Mouse (Mus musculus) neural tube, embryonic 12.5 days (tissue): ENCODE results near the gene Dcakd. TPM values are rescaled to one million over a fixed set of nuclear protein-coding genes. Genes with fewer than 3 reads are reported as not detected.

Source experiments
- ATAC-seq: fragments of 200-750 bp; cut with Nextera tagmentation; 2 replicates; pipeline ENCODE4 v1.8.0; 2017; ENCODE audit warnings: low read depth, mild to moderate bottlenecking, moderate TSS enrichment, moderate library complexity; ENCODE audit not compliant: low FRiP score
- H3K27ac ChIP-seq: fragments of 300-500 bp; sonication (generic); 2 replicates; pipeline ENCODE4 v1.5.1; 2016
- H3K27me3 ChIP-seq: fragments of 300-500 bp; sonication (generic); replicated peaks from 2 replicates; pipeline ENCODE4 v1.6.1; 2016; ENCODE audit warnings: mild to moderate bottlenecking
- H3K36me3 ChIP-seq: fragments of 300-500 bp; sonication (generic); 2 replicates; pipeline ENCODE4 v1.6.1; 2016; ENCODE audit warnings: mild to moderate bottlenecking
- H3K4me1 ChIP-seq: fragments of 300-500 bp; sonication (generic); 2 replicates; pipeline ENCODE4 v1.6.1; 2016
- H3K4me2 ChIP-seq: fragments of 300-500 bp; sonication (generic); replicated peaks from 2 replicates; pipeline ENCODE4 v1.6.1; 2016; ENCODE audit warnings: mild to moderate bottlenecking
- H3K4me3 ChIP-seq: fragments of 300-500 bp; sonication (generic); 2 replicates; pipeline ENCODE4 v1.5.1; 2016
- H3K9ac ChIP-seq: fragments of 300-500 bp; sonication (generic); 2 replicates; pipeline ENCODE4 v1.6.1; 2016; ENCODE audit warnings: mild to moderate bottlenecking
- H3K9me3 ChIP-seq: fragments of 300-500 bp; sonication (generic); 2 replicates; pipeline ENCODE4 v1.6.1; 2016; ENCODE audit warnings: mild to moderate bottlenecking
- WGBS: fragments of 180-500 bp; shearing (Covaris S2); methylation state at CpG from one replicate; pipeline ENCODE4 v1.1.7; 2016; 5-methylcytosine and 5-hydroxymethylcytosine counted together
- polyA plus RNA-seq: library from polyadenylated mRNA; unstranded; fragments of >200 nt; fragmentation: Nextera tagmentation; extraction: Ambion mirVana; gene quantifications from 2 replicates; pipeline ENCODE4 v1.2.1, GENCODE M21; 2016

Gene Dcakd
- polyA plus RNA-seq, 1 experiment from 2014 or later = 170 TPM

- 2% methylated on average over 16 of the region's 16 CpGs for WGBS
Measured at GRCm38 (mm10) chr11:102963246-102963854, 64.8 kb downstream of the Dcakd start.

GRCm38 (mm10) chr11:102962861-102963245, 65.3 kb downstream of the Dcakd start:
- 24% methylated on average over 7 of the region's 7 CpGs for WGBS
- H3K36me3 ChIP-seq = no peaks in the 10 kb centered on the region
- no peak overlapping the region for H3K27ac ChIP-seq
- H3K4me3 ChIP-seq = no peak overlapping the region
- no peaks in the 10 kb centered on the region for H3K9me3 ChIP-seq
- ATAC-seq = no peak
- H3K4me2 ChIP-seq = peak overlapping the region; percentile 57
- 0 out of 2 replicates have a peak overlapping the region, but pooled peaks have one; percentile 40 for H3K9ac ChIP-seq
- peaks cover 21% of the 10 kb centered on the region for H3K4me1 ChIP-seq
- peaks cover 9% of the 10 kb centered on the region; the same call in 1 of the 2 replicates for H3K27me3 ChIP-seq

More at GRCm38 (mm10) chr11:102963246-102963854, 64.8 kb downstream of the Dcakd start:
- Histone ChIP-seq H3K9ac (0 out of 2 replicates have a peak overlapping the region, but pooled peaks have one; percentile 40), H3K4me3 (peak overlapping the region; percentile 16; the same call in 1 of the 2 replicates), H3K4me1 (peaks cover 21% of the 10 kb centered on the region), H3K36me3 (no peaks in the 10 kb centered on the region), H3K27me3 (peaks cover 13% of the 10 kb centered on the region; the same call in 1 of the 2 replicates), H3K4me2 (peak overlapping the region; percentile 57), H3K9me3 (no peaks in the 10 kb centered on the region), H3K27ac (peak overlapping the region; percentile 74)
- ATAC-seq = peak; percentile 76

GRCm38 (mm10) chr11:102961082-102961481, 67.1 kb downstream of the Dcakd start:
- H3K27me3 ChIP-seq = 0 out of 2 replicates have a peak, but pooled peaks cover 4% of the 10 kb centered on the region
- H3K4me1 ChIP-seq = peaks cover 32% of the 10 kb centered on the region
- ATAC-seq = no peak
- no peak overlapping the region for H3K27ac ChIP-seq
- 96% methylated on average over 4 of the region's 4 CpGs for WGBS
- no peak overlapping the region for H3K4me3 ChIP-seq
- no peak overlapping the region for H3K9ac ChIP-seq
- no peaks in the 10 kb centered on the region for H3K9me3 ChIP-seq
- no peaks in the 10 kb centered on the region for H3K36me3 ChIP-seq
- no peak overlapping the region for H3K4me2 ChIP-seq

- no peaks in the 10 kb centered on the region for H3K36me3 ChIP-seq
- no peak overlapping the region for H3K27ac ChIP-seq
- ATAC-seq = no peak
- no peak overlapping the region for H3K4me3 ChIP-seq
- no peak overlapping the region for H3K4me2 ChIP-seq
- H3K9me3 ChIP-seq = no peaks in the 10 kb centered on the region
- peaks cover 4% of the 10 kb centered on the region; the same call in 1 of the 2 replicates for H3K27me3 ChIP-seq
- H3K9ac ChIP-seq = no peak overlapping the region
- peaks cover 24% of the 10 kb centered on the region for H3K4me1 ChIP-seq
- 88% methylated on average over 1 of the region's 1 CpGs for WGBS
Measured at GRCm38 (mm10) chr11:102958870-102959269, 69.3 kb downstream of the Dcakd start.

GRCm38 (mm10) chr11:102958431-102958830, 69.7 kb downstream of the Dcakd start:
- no peak for ATAC-seq
- H3K36me3 ChIP-seq = no peaks in the 10 kb centered on the region
- peaks cover 20% of the 10 kb centered on the region for H3K4me1 ChIP-seq
- no peak overlapping the region for H3K4me3 ChIP-seq
- no peak overlapping the region for H3K27ac ChIP-seq
- 83% methylated on average over 6 of the region's 6 CpGs for WGBS
- H3K9ac ChIP-seq = no peak overlapping the region
- H3K9me3 ChIP-seq = no peaks in the 10 kb centered on the region
- H3K4me2 ChIP-seq = no peak overlapping the region
- peaks cover 4% of the 10 kb centered on the region; the same call in 1 of the 2 replicates for H3K27me3 ChIP-seq

- no peak overlapping the region for H3K4me3 ChIP-seq
- no peak for ATAC-seq
- no peaks in the 10 kb centered on the region for H3K9me3 ChIP-seq
- 83% methylated on average over 8 of the region's 8 CpGs for WGBS
- H3K4me1 ChIP-seq = peaks cover 20% of the 10 kb centered on the region
- no peak overlapping the region for H3K27ac ChIP-seq
- no peak overlapping the region for H3K4me2 ChIP-seq
- H3K27me3 ChIP-seq = peaks cover 7% of the 10 kb centered on the region; the same call in 1 of the 2 replicates
- no peaks in the 10 kb centered on the region for H3K36me3 ChIP-seq
- H3K9ac ChIP-seq = no peak overlapping the region
Measured at GRCm38 (mm10) chr11:102957692-102958091, 70.4 kb downstream of the Dcakd start.

GRCm38 (mm10) chr11:102956962-102957614, 71.0 kb downstream of the Dcakd start:
- WGBS = 52% methylated on average over 16 of the region's 16 CpGs
- Histone ChIP-seq H3K4me2 (no peak overlapping the region), H3K36me3 (no peaks in the 10 kb centered on the region), H3K4me1 (peaks cover 21% of the 10 kb centered on the region), H3K27ac (no peak overlapping the region; the same call in 1 of the 2 replicates), H3K27me3 (peaks cover 9% of the 10 kb centered on the region; the same call in 1 of the 2 replicates), H3K4me3 (no peak overlapping the region), H3K9me3 (no peaks in the 10 kb centered on the region), H3K9ac (no peak overlapping the region)
- ATAC-seq = no peak

- no peak for ATAC-seq
- peaks cover 33% of the 10 kb centered on the region for H3K4me1 ChIP-seq
- no peak overlapping the region for H3K9ac ChIP-seq
- no peak overlapping the region for H3K4me3 ChIP-seq
- H3K27ac ChIP-seq = no peak overlapping the region
- no peak overlapping the region for H3K4me2 ChIP-seq
- H3K27me3 ChIP-seq = peaks cover 48% of the 10 kb centered on the region
- 18% methylated on average over 6 of the region's 6 CpGs for WGBS
- no peaks in the 10 kb centered on the region for H3K9me3 ChIP-seq
- H3K36me3 ChIP-seq = no peaks in the 10 kb centered on the region
Measured at GRCm38 (mm10) chr11:102952922-102953321, 75.2 kb downstream of the Dcakd start.

- ATAC-seq = no peak
- WGBS = 1% methylated on average over 51 of the region's 51 CpGs
Measured at GRCm38 (mm10) chr11:102948043-102948961, 79.8 kb downstream of the Dcakd start.

GRCm38 (mm10) chr11:102946992-102947343, 81.2 kb downstream of the Dcakd start:
- Histone ChIP-seq H3K4me1 (peaks cover 43% of the 10 kb centered on the region), H3K27me3 (peaks cover 94% of the 10 kb centered on the region), H3K9me3 (no peaks in the 10 kb centered on the region), H3K27ac (no peak overlapping the region), H3K9ac (no peak overlapping the region), H3K4me3 (no peak overlapping the region), H3K36me3 (no peaks in the 10 kb centered on the region), H3K4me2 (peak overlapping the region; percentile 67)
- WGBS = 6% methylated on average over 8 of the region's 8 CpGs
- ATAC-seq = peak; percentile 21; the same call in 1 of the 2 replicates

More at GRCm38 (mm10) chr11:102948043-102948961, 79.8 kb downstream of the Dcakd start:
- Histone ChIP-seq H3K4me1 (peaks cover 51% of the 10 kb centered on the region), H3K4me2 (peak overlapping the region; percentile 77), H3K27me3 (peaks cover 90% of the 10 kb centered on the region), H3K36me3 (no peaks in the 10 kb centered on the region), H3K9ac (peak overlapping the region; percentile 48), H3K9me3 (no peaks in the 10 kb centered on the region), H3K4me3 (peak overlapping the region; percentile 36), H3K27ac (no peak overlapping the region)

- peaks cover 88% of the 10 kb centered on the region for H3K27me3 ChIP-seq
- peak within 1 kb of the TSS; percentile 67 for H3K4me2 ChIP-seq
- H3K4me1 ChIP-seq = peaks cover 43% of the 10 kb centered on the region
- no peaks in the 10 kb centered on the region for H3K36me3 ChIP-seq
- H3K4me3 ChIP-seq = peak within 1 kb of the TSS; percentile 35
- ATAC-seq = peak; percentile 70
- peak within 1 kb of the TSS; percentile 44 for H3K9ac ChIP-seq
- H3K9me3 ChIP-seq = no peaks in the 10 kb centered on the region
- H3K27ac ChIP-seq = no peak within 1 kb of the TSS
- WGBS = under 1% methylated on average over 86 of the region's 87 CpGs
Measured at GRCm38 (mm10) chr11:102946265-102946991, 81.7 kb downstream of the Dcakd start, which contains the start of gene C1ql1. Gene C1ql1, minus strand, starts transcription at chr11:102946688.
